Mouse (Mus musculus): Measurements from ENCODE around the gene Dnase1. TPM values are rescaled to one million over a fixed set of nuclear protein-coding genes. Genes with fewer than 3 reads are reported as not detected.
"Not testable (repeated sequence)": the region's sequence is repeated elsewhere in the genome, so short reads cannot be mapped to it uniquely, and the experiment has no call there.

Gene Dnase1
- polyA plus RNA-seq, 1 experiment from 2014 or later, result 5.7 TPM

DNA sequence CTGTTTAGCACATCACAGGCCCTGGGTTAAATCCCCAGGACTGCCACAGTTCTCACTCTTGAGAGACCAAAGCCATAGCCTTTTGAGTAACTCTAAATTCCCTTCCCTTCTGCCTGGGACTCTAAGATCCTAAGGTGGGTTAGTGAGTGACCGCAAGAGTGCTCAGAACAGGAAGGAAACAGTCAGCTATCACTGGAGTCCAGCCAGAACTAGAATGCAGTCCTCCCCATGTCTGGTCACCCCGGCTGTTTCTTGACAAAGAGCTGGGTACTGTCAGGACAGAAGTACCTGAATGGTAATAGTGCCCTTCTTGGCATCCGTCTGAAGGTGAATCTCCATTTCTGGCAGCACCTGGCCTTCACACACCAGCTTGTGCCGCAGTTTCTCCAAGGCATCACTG is 28.2 kb downstream of the Dnase1 start:
- Histone ChIP-seq H3K36me3 (peaks cover 76% of the 10 kb centered on the region), H3K27me3 (replicated peaks) (no peaks in the 10 kb centered on the region), H3K27ac (no peak overlapping the region), H3K9me3 (no peaks in the 10 kb centered on the region), H3K4me3 (no peak overlapping the region), H3K4me1 (no peaks in the 10 kb centered on the region), H3K4me2 (replicated peaks) (no peak overlapping the region), H3K9ac (no peak overlapping the region)
- ATAC-seq (ENCODE audit: low FRiP score, low read depth), result no peak
- 95% methylated on average over 4 of the region's 4 CpGs for WGBS

DNA sequence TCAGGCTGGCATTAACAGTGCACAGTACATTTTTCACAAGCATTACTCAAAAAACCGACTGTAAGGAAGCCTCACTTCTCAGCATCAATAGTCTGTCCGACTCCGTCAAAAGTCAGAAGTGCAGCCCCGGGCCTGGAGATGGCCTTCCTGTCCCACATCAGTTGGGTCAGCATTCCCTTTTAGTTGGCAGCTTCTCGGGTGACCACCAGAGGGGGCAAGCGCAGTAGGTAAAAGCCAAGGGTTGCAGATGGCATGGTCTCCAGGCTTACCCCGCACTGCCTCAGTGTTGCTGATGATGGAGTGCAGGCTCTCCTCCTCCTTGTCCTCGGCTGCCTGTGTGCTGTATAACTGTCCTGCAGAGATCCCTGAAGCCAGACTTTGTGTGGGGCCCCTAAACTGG is 31.8 kb downstream of the Dnase1 start:
- 65% methylated on average over 8 of the region's 8 CpGs for WGBS
- 0 out of 2 replicates have a peak, but pooled peaks have one; percentile 37 for ATAC-seq (ENCODE audit: low FRiP score, low read depth)
- Histone ChIP-seq H3K4me3 (no peak overlapping the region), H3K27me3 (replicated peaks) (no peaks in the 10 kb centered on the region), H3K9ac (no peak overlapping the region), H3K4me1 (no peaks in the 10 kb centered on the region), H3K27ac (no peak overlapping the region), H3K9me3 (no peaks in the 10 kb centered on the region), H3K4me2 (replicated peaks) (no peak overlapping the region), H3K36me3 (peaks cover 43% of the 10 kb centered on the region)

DNA sequence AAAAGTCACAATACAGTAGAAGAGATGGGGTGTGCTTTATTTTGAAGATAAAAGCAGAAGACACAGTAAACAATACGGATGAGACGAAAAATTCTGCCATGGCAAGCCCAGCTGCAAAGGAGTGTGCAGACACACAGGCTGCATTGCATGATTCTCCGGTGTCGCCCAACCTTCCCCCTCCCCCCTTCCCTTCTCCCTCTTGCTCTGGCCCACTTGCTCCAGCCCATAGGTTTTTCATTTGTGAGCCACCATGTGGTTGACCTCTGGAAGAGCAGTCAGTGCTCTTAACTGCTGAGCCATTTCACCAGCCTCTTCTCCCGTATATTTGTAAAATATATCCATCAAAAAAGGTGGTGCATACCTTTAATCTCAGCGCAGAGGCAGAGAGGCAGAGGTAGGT is 37.6 kb downstream of the Dnase1 start:
- 0 out of 2 replicates have a peak, but pooled peaks cover 3% of the 10 kb centered on the region for H3K36me3 ChIP-seq
- 78% methylated on average over 6 of the region's 6 CpGs for WGBS
- peaks cover 7% of the 10 kb centered on the region for H3K4me1 ChIP-seq
- H3K4me3 ChIP-seq, result no peak overlapping the region
- H3K9ac ChIP-seq, result no peak overlapping the region
- H3K4me2 ChIP-seq (replicated peaks), result no peak overlapping the region
- no peaks in the 10 kb centered on the region for H3K9me3 ChIP-seq
- no peak for ATAC-seq (ENCODE audit: low FRiP score, low read depth)
- no peak overlapping the region for H3K27ac ChIP-seq
- no peaks in the 10 kb centered on the region for H3K27me3 ChIP-seq (replicated peaks)

DNA sequence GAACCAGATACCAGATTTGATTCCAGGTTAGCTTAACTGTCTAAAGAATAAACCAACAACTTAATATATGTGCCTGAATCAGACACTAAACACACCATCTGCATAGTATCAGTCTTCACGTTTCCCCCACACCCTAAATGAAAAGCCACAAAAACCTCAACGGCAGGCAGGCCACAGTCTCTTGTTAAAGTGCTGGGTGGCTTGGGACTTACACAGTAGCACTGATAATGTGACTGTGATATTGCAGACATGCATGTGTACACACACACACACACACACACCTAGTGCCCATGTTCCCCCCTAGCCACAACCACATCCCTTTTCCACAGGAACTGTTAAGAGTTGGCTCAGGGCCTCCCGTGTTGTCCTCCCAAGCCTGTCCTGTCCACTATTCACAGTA is 38.1 kb downstream of the Dnase1 start:
- Histone ChIP-seq H3K9me3 (no peaks in the 10 kb centered on the region), H3K9ac (no peak overlapping the region), H3K4me1 (peaks cover 7% of the 10 kb centered on the region), H3K27ac (no peak overlapping the region), H3K4me2 (replicated peaks) (no peak overlapping the region), H3K4me3 (no peak overlapping the region), H3K27me3 (replicated peaks) (no peaks in the 10 kb centered on the region), H3K36me3 (0 out of 2 replicates have a peak, but pooled peaks cover 3% of the 10 kb centered on the region)
- no peak for ATAC-seq (ENCODE audit: low FRiP score, low read depth)
- WGBS, result 80% methylated on average over 3 of the region's 3 CpGs

DNA sequence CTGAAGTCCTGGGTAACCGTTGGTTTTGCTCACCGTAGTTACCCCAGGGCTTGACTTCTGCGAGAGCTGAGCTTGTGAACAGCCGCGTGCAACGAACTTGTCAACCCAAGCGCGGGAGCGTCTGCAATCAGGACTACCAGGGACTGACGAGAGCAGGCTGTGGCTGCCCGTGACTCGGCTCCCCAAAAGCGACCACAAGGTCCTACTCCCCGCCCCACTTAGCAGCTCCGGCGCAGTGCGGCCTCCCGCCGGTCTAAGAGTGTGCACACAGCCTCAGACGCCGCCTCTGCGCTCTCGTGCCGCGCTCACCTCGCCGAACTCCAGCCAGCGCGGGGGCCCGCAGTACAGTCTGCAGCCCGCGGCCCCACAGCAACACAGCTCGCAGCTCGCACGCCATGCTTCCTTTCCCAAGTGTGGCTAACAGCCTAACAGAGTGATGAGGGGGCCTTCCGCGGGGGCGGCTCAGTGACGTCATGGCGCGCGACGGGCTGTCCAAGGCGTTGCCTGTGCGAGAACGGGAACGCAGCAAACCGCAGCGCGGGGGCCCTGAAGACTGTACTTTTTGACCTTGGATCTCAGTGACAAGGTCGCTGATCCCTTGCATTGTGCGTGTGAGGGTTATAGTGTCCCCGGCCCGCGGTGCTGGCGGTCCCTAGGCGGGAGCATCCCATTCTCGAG is 40.8 kb downstream of the Dnase1 start, which contains the start of gene Trap1:
Gene Trap1, minus strand, starts transcription at position 444 of the 678 bp plus-strand sequence.
- no peaks in the 10 kb centered on the region for H3K9me3 ChIP-seq
- under 1% methylated on average over 58 of the region's 58 CpGs for WGBS
- peak within 1 kb of the TSS; percentile 34; the same call in 1 of the 2 replicates for H3K27ac ChIP-seq
- peaks cover 7% of the 10 kb centered on the region for H3K4me1 ChIP-seq
- H3K4me2 ChIP-seq (replicated peaks), result peak within 1 kb of the TSS; percentile 61
- peaks cover 8% of the 10 kb centered on the region; the same call in 1 of the 2 replicates for H3K36me3 ChIP-seq
- no peaks in the 10 kb centered on the region for H3K27me3 ChIP-seq (replicated peaks)
- H3K4me3 ChIP-seq, result peak within 1 kb of the TSS; percentile 74
- peak; percentile 96 for ATAC-seq (ENCODE audit: low FRiP score, low read depth)
- peak within 1 kb of the TSS; percentile 72 for H3K9ac ChIP-seq

DNA sequence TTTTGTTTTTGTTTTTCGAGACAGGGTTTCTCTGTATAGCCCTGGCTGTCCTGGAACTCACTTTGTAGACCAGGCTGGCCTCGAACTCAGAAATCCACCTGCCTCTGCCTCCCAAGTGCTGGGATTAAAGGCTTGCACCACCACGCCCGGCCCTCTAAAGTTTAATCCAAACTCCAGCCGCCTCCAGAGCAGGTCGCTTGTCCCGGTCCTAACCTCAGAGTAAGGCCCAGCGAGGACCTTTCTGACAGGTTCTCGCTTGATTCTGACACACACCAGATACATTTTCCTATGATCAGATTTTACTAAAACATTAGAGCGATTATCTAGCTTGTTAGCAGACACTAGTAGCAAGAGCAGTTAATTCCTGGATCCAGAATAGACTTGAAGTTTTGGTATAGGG is 41.6 kb downstream of the Dnase1 start:
- peak overlapping the region; percentile 61 for H3K4me2 ChIP-seq (replicated peaks)
- not testable (repeated sequence) for H3K4me3 ChIP-seq; H3K9me3 ChIP-seq; ATAC-seq (ENCODE audit: low FRiP score, low read depth); H3K27me3 ChIP-seq (replicated peaks); H3K4me1 ChIP-seq; H3K9ac ChIP-seq; H3K27ac ChIP-seq
- WGBS, result 73% methylated on average over 10 of the region's 10 CpGs
- H3K36me3 ChIP-seq, result peaks cover 11% of the 10 kb centered on the region; the same call in 1 of the 2 replicates

DNA sequence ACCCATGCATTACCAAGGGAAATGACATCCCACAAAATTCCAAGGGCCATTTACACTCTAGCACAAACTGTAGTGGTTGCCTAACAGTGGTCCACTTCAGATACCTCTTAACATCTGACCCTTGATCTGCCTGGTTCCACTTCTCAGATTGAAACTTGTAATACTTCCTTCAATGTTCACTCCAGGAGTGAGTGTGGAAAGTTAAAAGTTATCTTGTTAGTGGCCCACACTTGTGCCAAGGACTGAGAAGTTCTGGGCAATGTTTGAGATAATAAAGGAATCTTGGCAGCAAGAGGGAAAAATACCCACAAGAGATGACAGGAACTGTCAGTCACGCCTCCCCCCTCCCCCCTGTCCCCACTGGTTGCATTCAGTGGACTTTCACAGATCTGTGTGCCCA is 42.9 kb downstream of the Dnase1 start:
- Histone ChIP-seq H3K27me3 (replicated peaks) (no peaks in the 10 kb centered on the region), H3K4me3 (no peak overlapping the region), H3K9ac (no peak overlapping the region), H3K4me1 (peaks cover 7% of the 10 kb centered on the region), H3K9me3 (no peaks in the 10 kb centered on the region), H3K27ac (no peak overlapping the region), H3K4me2 (replicated peaks) (no peak overlapping the region), H3K36me3 (peaks cover 17% of the 10 kb centered on the region)
- no peak for ATAC-seq (ENCODE audit: low FRiP score, low read depth)
- WGBS, result 78% methylated on average over 1 of the region's 1 CpGs

DNA sequence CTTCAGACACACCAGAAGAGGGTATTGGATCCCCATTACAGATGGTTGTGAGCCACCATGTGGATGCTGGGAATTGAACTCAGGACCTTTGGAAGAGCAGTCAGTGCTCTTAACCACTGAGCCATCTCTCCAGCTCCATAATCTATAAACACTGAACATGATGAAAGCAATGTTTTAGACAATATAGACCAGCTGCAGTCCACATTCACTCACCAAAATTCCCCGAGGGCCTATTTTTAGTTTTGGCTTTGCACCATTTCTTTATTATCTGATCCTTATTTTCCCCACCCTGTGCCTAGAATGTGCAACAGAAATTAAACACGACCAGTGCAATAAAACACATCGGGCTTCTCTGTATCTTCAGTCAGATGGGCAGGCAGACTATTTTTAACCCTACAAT is 43.7 kb downstream of the Dnase1 start:
- 73% methylated on average over 3 of the region's 3 CpGs for WGBS
- not testable (repeated sequence) for H3K27me3 ChIP-seq (replicated peaks); H3K9ac ChIP-seq; H3K4me1 ChIP-seq; ATAC-seq (ENCODE audit: low FRiP score, low read depth); H3K9me3 ChIP-seq; H3K4me3 ChIP-seq; H3K27ac ChIP-seq; H3K4me2 ChIP-seq (replicated peaks)
- peaks cover 24% of the 10 kb centered on the region for H3K36me3 ChIP-seq

DNA sequence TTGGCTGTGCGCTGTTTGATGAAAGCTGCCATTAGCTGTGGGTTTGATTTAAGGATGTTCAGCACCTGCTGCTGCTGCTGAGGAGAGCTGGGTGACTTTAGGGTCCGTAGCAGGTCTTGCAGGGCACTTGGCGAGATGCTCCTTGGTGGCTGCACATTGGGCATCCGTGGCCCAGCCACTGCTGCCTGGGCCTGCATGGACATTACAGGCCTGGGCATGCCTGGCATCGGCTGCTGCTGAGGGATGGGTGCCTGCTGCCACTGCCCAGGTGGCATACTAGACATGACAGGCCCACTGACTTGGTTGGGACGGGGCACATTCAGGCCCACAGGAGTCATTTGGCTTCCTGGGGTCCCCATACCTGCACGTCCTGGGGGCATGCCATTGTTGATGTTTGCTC is 48.3 kb downstream of the Dnase1 start:
- Histone ChIP-seq H3K9me3 (no peaks in the 10 kb centered on the region), H3K27me3 (replicated peaks) (no peaks in the 10 kb centered on the region), H3K4me1 (no peaks in the 10 kb centered on the region), H3K36me3 (peaks cover 68% of the 10 kb centered on the region), H3K9ac (no peak overlapping the region), H3K4me3 (no peak overlapping the region), H3K27ac (no peak overlapping the region), H3K4me2 (replicated peaks) (no peak overlapping the region)
- no peak for ATAC-seq (ENCODE audit: low FRiP score, low read depth)
- 94% methylated on average over 7 of the region's 7 CpGs for whole genome bisulfite sequencing

DNA sequence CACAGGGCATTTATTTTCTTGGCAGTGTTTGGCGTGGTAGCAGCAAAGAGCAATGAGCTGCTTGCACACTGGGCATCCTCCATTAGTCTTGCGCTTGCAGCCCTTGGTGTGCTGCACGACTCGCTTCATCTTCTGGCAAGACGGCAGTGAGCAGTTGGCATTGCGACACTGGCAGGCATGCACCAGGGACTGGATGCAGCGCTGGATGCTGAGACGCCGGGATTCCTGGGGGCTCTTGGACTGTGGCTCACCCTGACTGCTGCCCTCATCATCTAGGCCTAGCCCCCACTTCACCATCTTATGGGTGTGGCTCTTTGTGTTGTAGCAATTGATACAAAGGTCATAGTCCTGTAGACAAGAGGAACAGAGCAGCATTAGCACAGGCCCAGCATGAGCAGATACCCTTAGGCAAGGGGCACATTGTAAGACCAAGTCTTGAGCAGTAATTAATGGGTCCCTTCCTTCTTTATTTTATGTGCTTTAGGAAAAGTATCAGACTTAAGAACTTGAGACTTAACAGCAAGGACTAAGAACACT is 49.2 kb downstream of the Dnase1 start:
- ATAC-seq (ENCODE audit: low FRiP score, low read depth), result no peak
- Histone ChIP-seq H3K36me3 (peaks cover 77% of the 10 kb centered on the region), H3K27ac (no peak overlapping the region), H3K4me3 (no peak overlapping the region), H3K27me3 (replicated peaks) (no peaks in the 10 kb centered on the region), H3K4me2 (replicated peaks) (no peak overlapping the region), H3K9ac (no peak overlapping the region), H3K9me3 (no peaks in the 10 kb centered on the region), H3K4me1 (no peaks in the 10 kb centered on the region)
- 92% methylated on average over 9 of the region's 9 CpGs for WGBS

DNA sequence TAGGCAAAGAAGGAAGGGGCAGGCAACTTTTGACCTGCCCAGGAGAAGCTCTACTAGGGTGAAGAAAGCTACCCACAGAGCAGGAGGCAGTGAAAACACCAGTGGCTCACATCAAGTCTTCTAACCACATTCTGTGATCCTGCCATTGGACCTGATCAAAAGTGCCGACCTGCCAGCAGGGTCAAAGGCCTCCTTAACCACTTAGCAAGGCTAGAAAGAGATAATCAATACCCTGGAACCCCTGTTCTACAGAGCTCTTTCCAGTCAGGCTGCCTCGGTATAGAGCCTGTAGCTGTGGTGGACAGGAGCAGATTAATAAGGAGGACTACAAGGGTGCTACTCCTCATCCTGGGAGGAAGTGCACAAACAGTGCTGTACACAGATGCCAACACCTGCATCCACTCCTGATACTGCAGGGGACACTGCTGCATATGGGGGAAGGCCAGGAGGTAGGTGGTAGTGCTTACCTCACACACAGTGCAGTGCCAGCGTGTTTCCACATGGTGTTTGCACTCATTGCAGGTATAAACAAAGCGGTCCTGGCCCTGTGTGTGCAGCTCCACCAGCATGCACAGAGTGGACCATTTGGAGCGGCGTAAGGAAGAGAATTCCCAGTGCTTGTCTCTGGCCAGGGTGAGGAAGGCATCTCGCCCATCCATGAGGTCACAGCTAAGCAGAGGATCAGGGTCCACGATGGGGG is 50.6 kb downstream of the Dnase1 start:
- no peak overlapping the region for H3K9ac ChIP-seq
- WGBS, result 95% methylated on average over 8 of the region's 8 CpGs

More for the DNA sequence above, 50.6 kb downstream of the Dnase1 start:
- H3K4me2 ChIP-seq (replicated peaks), result no peak overlapping the region
- no peaks in the 10 kb centered on the region for H3K27me3 ChIP-seq (replicated peaks)
- H3K27ac ChIP-seq, result no peak overlapping the region
- H3K36me3 ChIP-seq, result peaks cover 87% of the 10 kb centered on the region
- no peaks in the 10 kb centered on the region for H3K4me1 ChIP-seq
- no peak for ATAC-seq (ENCODE audit: low FRiP score, low read depth)
- H3K9me3 ChIP-seq, result no peaks in the 10 kb centered on the region
- no peak overlapping the region for H3K4me3 ChIP-seq
